Mouse (Mus musculus) ovary, postnatal 14 days (tissue): ENCODE measurements around the gene Zfp704.

Source experiments
- DNase-seq: peaks from one replicate; pipeline ENCODE4 v3.0.0; 2022; ENCODE audit warnings: low spot score

Gene Zfp704

DNA sequence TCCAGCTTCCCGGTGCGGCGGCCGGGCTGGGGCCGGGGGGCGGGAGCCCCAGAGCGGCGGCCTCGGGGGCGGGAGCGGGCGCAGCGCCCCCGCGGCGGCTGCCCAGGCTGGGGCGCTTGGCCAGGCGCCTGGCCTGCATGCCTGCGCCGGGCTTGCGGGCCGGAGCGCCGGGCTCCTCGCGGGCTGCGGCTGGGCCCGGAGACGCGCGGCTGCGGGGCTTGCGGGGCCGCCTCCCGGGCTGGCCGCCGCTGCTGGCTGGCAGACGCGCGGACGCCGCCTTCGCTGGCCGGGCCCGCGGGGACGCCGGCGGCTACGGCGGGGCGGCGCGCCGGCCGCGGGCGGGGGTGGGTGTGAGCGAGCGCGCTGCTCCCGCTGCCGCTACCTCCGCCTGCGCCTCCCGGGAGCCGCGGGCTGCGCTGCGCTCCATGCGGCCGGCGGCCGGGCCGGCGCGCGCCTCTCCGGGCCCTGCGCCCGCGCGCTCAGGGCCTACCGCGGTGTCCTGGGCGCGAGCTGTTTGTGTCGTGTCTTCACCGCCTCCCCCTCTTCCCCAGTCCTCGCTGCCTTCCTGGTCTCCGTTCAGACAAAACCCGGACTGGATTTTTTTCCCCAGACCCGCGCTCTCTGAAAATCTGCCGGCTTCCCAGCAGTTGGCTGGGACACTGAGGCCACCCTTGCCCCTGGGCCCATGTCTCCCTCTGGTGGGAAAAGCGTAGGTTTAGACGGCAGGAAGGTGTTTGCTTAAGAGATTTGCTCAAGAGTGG lies at the start of gene Zfp704:
Gene Zfp704 (minus strand): TSS at position 505 of the 761 bp plus-strand sequence.
- DNase-seq: peak; percentile 64

DNA sequence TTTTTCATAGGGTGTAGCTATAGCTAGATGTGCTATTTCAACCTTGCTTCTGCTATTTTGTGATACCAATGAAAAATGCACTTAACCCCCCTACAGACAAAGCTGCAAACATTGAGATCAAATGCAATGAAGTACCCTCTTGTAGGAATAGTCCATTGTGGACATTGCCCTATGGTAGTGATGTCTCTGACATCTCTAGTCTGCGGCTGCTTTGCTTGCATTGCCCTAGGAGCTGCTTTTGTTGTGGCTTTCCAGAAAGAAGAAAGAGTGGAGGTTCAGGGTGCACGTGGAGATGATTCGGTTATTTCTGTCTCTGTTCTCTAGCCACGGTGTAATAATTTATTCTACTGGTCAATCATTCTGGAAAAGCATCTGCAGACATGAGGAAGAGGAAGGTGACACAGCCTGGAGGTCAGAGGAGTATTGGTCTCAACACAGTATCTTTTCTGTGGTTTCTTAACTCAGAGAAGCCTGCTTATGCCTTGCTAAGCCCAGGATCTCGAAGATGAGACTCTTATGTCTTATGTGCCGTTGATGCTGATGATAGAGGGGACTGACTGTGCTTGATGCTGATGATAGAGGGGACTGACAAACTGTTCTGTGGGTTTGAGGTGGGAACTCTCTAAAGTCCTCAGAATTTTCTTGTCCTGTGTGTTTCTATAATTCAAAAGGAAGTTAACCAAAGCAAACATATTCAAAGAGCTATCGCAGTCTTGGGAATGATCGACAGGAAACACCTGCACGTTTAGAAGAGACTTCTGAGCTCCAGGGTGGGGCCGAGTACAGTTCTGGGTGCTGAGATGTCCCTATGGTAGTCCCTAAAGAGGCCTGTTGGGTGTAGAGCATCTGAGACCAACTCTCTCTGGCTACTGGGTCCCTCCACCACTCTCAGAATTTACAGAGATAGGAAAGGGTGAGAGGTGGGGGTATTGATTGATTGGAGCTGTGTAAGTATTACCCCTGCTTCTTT lies 23.4 kb upstream of the Zfp704 start:
- no peak for DNase-seq

DNA sequence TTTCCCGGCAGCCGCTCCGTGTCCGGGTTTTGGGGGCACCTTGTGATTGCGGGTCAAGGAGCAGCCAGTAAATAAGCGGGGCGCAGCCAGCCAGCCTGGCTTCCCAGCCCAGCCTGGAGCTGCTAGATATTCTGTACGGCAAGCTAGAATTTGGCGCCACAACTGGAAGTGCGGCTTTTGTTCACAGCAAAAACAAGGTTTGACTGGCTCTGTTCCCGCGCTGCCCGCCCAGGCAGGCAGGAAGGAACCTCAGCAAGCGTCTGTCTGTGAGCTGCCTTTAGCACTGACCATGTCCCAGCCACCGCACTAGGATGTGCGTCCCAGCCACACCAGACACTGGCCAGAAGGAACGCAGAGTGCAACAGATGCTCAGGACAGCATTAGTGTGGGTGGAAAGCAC lies 20.1 kb upstream of the Zfp704 start:
- DNase-seq: peak; percentile 27

DNA sequence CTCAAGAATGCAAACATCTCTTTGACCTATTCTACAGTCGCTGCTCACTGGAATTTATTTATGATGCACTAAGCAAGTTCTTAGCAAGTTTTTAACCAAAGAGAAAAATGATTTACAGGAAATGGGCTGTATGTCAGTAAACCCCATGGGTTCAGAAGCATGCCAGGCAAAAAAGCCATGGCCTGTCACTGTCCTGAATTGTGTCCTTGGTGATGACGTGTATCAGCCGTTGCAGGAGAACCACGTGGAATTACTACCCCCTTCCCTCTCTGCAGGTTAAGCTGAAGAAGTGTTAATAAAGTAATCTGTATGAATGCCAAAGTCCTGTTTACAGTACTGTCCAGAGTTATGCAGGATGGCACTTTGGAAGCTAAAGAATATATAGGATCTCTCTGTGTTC lies 18.2 kb upstream of the Zfp704 start:
- no peak for DNase-seq

DNA sequence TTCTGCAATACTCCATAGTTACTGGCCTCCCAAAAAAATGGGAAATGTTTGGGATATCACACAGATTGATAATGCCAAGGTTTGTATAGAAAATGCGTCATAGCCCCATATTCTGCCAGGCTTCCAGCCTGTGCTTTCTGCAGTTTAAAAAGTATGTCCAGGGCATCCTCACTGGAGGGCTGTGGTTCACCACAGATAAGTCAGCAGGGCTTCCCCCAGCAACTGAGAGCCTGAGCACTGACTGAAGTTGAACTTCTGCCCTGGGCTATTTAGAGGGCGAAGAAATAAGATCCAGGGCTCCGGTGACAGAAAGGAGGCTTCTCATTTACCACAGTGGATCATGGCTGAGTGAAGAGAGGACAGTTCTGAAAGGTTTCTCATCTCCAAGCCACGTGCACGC lies 16.3 kb upstream of the Zfp704 start:
- DNase-seq: no peak

GRCm38 (mm10) chr3:9620611-9621010 lies 10.7 kb upstream of the Zfp704 start:
- DNase-seq: no peak

- DNase-seq: no peak
These were observed 9.8 kb upstream of the Zfp704 start for GRCm38 (mm10) chr3:9619562-9620275.

DNA sequence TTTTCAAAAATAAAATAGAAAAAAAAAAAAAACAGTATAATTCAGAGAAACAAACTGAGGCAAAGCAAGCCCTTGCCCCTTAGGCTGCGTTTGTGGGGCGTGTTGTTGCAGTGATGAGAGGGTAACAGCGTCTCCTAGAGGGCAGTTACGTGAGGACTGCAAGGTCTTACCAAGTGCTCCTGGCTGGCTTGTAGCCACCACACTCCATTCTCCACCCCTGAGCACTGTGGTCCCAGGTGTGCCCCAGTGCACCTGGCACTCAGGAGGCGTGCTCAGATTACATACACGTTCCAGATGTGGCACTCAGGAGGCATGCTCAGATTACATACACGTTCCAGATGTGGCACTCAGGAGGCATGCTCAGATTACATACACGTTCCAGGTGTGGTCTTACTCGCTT lies 7.2 kb upstream of the Zfp704 start:
- no peak for DNase-seq

- DNase-seq: no peak
These were observed 4.8 kb upstream of the Zfp704 start for GRCm38 (mm10) chr3:9614676-9615075.

DNA sequence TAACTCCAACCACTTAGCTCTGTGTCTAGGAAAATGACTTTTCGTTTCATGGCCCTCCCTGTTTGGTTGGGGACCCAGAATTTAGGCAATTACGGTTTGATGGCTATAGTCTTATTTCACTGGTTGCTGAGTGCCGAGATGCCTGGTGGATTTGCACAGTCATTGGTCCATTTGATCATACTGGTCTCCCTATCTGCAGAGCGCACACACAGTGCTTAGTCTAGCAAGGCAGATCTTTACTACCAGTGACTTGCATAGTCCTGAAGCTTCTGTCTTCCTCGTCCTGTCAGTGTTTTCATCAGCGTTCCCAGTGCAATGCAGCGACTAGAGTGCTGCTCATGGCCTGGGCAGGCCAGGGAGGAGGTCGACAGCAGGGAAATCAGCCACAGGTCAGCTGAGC lies 4.1 kb upstream of the Zfp704 start:
- no peak for DNase-seq

DNA sequence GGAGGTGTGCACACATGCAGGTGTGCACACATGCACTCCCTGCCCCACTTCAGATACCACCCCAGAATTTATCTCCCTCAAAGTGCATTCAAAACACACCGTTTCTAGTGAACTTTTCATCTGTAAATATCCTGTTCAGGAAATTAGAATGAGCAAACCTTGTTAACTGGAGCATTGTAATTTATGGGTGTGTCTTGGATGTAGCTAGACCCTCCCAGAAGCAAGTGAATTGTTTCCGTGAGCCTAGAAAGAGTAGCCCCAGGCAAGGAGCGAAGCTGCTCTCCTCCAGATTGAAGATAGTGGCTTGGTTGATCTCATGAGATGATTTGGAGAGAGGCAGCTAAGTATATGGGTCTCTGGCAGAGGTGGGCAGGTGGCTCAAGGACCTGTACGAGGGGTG lies 1.3 kb upstream of the Zfp704 start:
- no peak for DNase-seq

- no peak for DNase-seq
These were observed 541 bp upstream of the Zfp704 start for GRCm38 (mm10) chr3:9610426-9610825.

GRCm38 (mm10) chr3:9608906-9609580 lies 842 bp downstream of the Zfp704 start:
- peak; percentile 38 for DNase-seq

DNA sequence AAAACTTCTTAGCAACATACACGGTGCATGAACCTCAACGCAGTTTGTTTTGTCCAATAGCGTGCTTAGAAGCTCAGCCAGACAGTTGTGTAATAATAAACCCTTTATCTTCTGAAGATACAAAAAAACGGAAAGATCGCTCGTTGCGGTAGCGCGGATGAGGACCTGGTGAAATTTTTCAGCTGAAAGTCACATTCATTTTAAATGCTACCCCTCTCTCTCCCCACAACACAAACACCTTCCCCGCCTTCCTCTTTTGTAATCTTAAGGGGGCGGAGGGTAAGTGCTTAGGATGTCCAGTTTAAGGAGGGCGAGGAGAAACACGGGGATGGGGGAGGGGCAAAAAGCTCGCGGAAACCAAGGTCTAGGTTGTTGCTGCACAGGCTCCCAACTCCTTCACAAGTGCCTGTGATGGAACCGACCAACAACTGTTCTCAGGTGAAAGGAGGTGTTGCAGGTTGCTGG lies 1.4 kb downstream of the Zfp704 start:
- peak; percentile 34 for DNase-seq

DNA sequence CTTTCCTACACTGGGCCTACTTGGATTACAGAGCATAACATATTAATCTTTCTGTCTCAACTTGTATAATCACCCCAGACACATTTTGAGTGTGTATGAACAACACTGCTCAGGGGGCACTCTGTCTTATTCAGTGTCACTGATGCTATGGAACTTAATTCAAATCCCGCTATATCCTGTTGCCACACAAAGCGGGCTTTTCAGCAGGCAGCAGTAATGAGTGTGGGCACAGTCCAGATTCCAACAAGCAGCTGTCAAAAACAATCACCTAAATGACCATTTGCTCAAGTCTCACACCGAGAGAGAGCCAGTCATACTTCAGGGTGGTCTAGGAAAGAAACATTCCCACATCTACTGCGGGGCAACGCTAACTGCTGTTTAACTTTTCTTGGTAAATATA lies 2.2 kb downstream of the Zfp704 start:
- no peak for DNase-seq

DNA sequence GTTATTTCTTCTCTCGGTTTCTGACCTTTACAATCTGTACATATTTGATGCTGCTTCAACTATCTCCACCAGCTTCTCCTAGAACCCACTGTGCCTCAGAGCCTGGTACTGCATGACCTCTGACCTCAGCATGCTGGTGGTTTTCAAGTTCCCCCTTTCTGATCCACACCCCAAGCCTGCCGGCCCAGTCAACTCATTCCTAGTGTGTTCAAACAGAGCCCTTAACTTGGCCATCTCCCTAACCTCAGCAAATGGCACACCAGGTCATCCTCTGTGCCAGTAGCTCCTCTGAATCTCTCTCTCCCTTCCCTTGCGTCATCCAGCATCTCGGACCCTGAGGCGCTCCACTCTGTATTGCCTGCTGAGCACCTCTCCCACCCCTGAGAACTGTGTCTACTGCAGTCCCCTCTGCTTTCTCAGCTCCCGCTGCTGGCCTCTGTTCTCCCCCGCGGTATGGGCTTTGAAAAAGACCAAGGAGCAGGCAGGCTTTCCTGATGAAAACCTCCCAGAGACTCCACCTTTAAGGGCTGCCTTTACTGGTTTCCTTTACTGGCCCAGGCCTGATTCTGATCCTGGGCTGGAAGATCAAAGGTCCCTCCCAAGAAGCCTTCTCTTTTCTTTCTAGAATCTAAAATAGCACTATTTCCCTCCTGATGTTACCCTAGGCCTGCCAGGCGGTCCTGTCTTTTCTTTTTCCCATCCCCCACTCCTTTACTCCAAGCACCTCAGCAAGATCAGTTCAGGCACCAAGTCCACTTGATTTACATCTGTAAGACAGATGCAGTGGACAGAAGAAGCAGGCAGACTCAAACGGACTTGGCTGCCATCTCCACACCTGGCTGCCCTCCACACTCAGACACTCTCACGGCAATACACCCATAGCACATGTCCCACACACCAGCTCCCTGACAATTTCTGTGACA lies 3.8 kb downstream of the Zfp704 start:
- no peak for DNase-seq

- DNase-seq: no peak
These were observed 4.9 kb downstream of the Zfp704 start for GRCm38 (mm10) chr3:9604941-9605340.

DNA sequence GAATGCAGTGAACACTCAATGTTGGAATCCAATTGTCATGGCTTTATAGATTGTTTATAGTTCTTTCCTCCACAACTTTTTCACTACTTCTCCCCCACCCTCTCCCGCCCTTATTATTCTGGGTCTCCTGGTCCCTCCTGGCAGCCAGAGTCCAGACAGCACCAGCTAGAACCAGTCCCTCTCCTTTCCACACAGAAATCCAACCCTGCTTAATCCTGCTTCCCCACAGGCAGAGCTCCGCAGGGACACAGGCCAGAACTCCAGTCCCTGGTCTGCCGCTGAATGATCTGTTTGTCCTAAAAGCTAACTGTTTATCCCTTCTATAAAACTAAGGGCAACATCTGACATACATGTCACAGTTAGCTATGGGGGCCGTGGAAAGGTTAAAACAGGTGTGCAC lies 6.0 kb downstream of the Zfp704 start:
- no peak for DNase-seq

GRCm38 (mm10) chr3:9600577-9600976 lies 9.3 kb downstream of the Zfp704 start:
- DNase-seq: no peak

DNA sequence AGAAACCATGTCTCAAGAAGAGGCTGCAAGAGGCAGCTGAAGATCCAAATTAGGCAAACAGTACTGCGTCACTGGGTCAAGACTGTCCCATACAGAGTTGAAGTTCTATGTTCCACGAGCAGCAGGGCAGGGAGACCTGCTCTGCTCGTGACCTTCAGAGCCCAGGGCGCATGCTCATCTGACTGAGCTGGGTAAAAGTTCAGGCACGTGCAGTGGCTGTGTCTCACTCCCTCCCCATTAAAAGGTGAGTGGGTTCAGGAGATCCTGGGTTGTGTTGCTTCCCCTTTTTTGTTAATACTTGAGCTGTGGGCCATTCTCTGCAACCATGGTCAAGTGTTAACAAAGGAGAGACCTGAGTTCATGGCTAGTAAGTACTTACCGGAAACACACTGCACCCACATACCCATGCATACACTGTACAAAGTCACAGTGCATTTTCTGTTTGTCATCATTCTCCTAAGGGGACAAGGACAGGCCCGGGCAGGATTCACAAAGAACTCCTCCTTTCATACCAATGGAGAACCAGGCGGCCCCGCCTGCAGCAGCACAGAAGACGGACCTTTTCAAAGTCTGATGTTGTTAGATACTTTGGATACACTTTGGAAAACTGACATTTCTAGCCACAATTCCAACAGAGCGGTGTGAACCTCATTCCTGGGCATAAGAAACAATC lies 10.0 kb downstream of the Zfp704 start:
- DNase-seq: no peak
